Mouse (Mus musculus) embryonic fibroblast, embryonic 13.5 days (primary cell): ENCODE results near the gene Chd4.

Source experiments
- CTCF ChIP-seq: IDR thresholded peaks from 2 replicates; pipeline ENCODE4 v1.5.1; 2011; ENCODE audit warnings: mild to moderate bottlenecking, control low read depth, low read length, moderate library complexity, borderline replicate concordance; ENCODE audit not compliant: insufficient read depth
- POLR2A ChIP-seq: IDR thresholded peaks from 2 replicates; pipeline ENCODE4 v1.6.1; 2011; ENCODE audit warnings: low read depth, mild to moderate bottlenecking, control low read depth, low read length, moderate library complexity

DNA sequence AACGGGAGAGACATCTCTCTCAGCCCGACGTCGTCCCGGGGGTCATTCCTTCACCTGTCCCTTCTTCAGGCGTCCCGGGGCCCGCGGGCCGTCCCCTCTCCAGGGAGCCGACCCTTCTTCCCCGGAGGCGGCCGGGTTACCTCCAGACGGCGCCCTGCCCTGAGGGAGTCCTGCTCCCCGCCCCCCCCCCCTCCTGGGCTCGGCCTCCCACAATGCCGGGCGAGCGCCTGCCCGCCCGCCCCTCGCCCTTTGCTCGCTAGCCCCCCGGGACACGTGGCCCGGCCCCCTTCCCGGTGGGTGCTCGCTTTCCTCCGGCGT, 457 bp downstream of the Chd4 start:
- TF ChIP-seq POLR2A (no peak), CTCF (no peak)
